Mouse (Mus musculus) kidney, postnatal 0 days (tissue): ENCODE data around the gene Iah1. TPM values are rescaled to one million over a fixed set of nuclear protein-coding genes. Genes with fewer than 3 reads are reported as not detected.
A peak's percentile ranks its signal among the peaks of the same experiment; 100 is the strongest.

Experiments used
- ATAC-seq: fragments of 200-750 bp; cut with Nextera tagmentation; replicated peaks from 2 replicates; pipeline ENCODE4 v1.8.0; 2017; ENCODE audit warnings: low read depth, moderate number of reproducible peaks, moderate TSS enrichment, moderate library complexity; ENCODE audit not compliant: low FRiP score
- DNase-seq: peaks from one replicate; pipeline ENCODE4 v3.0.0-alpha.2; 2016; ENCODE audit warnings: low spot score
- H3K27ac ChIP-seq: fragments of 300-500 bp; sonication (generic); 2 replicates; pipeline ENCODE4 v1.5.1; 2014; ENCODE audit warnings: mild to moderate bottlenecking
- H3K27me3 ChIP-seq: fragments of 300-500 bp; sonication (generic); 2 replicates; pipeline ENCODE4 v1.6.1; 2014; ENCODE audit warnings: low read length, mixed read lengths; ENCODE audit not compliant: insufficient read depth
- H3K36me3 ChIP-seq: fragments of 300-500 bp; sonication (generic); 2 replicates; pipeline ENCODE4 v1.6.1; 2014; ENCODE audit warnings: low read length, mixed read lengths; ENCODE audit not compliant: insufficient read depth
- H3K4me1 ChIP-seq: fragments of 300-500 bp; sonication (generic); replicated peaks from 2 replicates; pipeline ENCODE4 v1.6.1; 2014; ENCODE audit warnings: antibody characterized with exemption, low read length, mixed read lengths; ENCODE audit not compliant: insufficient read depth
- H3K4me2 ChIP-seq: fragments of 300-500 bp; sonication (generic); 2 replicates; pipeline ENCODE4 v1.6.1; 2014; ENCODE audit warnings: mild to moderate bottlenecking, low read length, moderate library complexity, mixed read lengths
- H3K4me3 ChIP-seq: fragments of 300-500 bp; sonication (generic); replicated peaks from 2 replicates; pipeline ENCODE4 v1.5.1; 2014; ENCODE audit warnings: low read depth, low read length
- H3K9ac ChIP-seq: fragments of 300-500 bp; sonication (generic); 2 replicates; pipeline ENCODE4 v1.6.1; 2014; ENCODE audit warnings: low read depth, low read length
- H3K9me3 ChIP-seq: fragments of 300-500 bp; sonication (generic); replicated peaks from 2 replicates; pipeline ENCODE4 v1.6.1; 2016; ENCODE audit warnings: low read length, inconsistent platforms, mixed read lengths
- CTCF ChIP-seq: IDR thresholded peaks from 2 replicates; pipeline ENCODE4 v1.5.1; 2016; ENCODE audit warnings: antibody characterized with exemption, low read depth, mild to moderate bottlenecking, moderate library complexity
- WGBS: fragments of 180-500 bp; shearing (Covaris S2); extraction: QIAGEN DNeasy Blood & Tissue Kit; methylation state at CpG from one replicate; pipeline ENCODE4 v1.1.7; 2014; 5-methylcytosine and 5-hydroxymethylcytosine counted together
- polyA plus RNA-seq: library from polyadenylated mRNA; unstranded; fragments of >200 nt; fragmentation: Nextera tagmentation; extraction: Ambion mirVana; gene quantifications from 2 replicates; pipeline ENCODE4 v1.2.1, GENCODE M21; 2015

The Iah1 gene
- polyA plus RNA-seq, 1 experiment from 2014 or later = 150 TPM

DNA sequence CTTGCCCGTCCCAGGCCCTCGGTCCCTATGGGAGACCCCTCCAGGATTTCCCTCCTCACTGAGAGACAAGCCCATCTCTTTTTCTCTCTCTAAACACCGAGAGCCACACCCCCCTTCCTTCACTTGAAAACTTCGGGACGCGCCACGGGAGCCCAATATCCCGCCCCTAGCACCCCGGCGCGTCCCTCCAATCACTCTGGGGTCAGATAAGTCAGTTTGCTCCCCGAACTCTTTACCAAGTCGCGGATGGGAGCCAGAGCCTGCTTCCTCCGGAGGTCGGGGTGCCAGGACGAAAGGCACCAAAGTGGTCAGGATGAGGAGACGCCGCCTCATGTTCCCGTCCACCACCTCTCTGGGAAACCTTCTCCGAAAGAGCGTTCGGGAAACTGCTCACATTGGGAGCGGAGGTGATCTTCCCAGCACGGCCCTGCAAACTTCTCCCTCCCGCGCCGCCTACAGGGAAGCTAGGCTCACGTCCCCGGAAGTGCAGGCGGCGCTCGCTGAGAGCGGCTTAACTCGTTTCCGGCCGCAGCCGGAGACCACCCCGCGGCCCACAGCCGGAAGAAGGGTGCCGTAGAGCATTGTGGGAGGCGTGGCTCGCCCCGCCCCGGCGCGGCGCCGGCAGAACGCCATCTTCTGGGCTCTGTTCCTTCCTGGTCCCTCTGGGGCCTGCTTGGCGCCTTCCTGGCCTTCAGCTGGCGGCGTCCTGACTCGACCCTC is 57.1 kb downstream of the Iah1 start, which contains the start of gene Adam17:
Gene Adam17, minus strand, starts transcription at position 533 of the 720 bp plus-strand sequence.
- Histone ChIP-seq H3K36me3 (no peaks in the 10 kb centered on the region), H3K4me2 (peak within 1 kb of the TSS; percentile 76), H3K27ac (peak within 1 kb of the TSS; percentile 95), H3K4me1 (no peaks in the 10 kb centered on the region), H3K27me3 (no peaks in the 10 kb centered on the region), H3K9ac (peak within 1 kb of the TSS; percentile 82), H3K9me3 (no peaks in the 10 kb centered on the region), H3K4me3 (peak within 1 kb of the TSS; percentile 69)
- WGBS = under 1% methylated on average over 53 of the region's 55 CpGs
- DNase-seq (peak; percentile 99), ATAC-seq (peak; percentile 97)
- TF ChIP-seq CTCF = peak; percentile 74

Other genes starting within 250 kb of the Iah1 start
- 81.0 and 83.5 TPM in 2 replicates for gene Cpsf3, start 31.0 kb upstream of the Iah1 start, polyA plus RNA-seq
- gene Itgb1bp1, start 30.1 kb upstream of the Iah1 start, polyA plus RNA-seq = 50.9 and 52.6 TPM in 2 replicates
- 34.6 and 35.0 TPM in 2 replicates for gene Adam17, start 57.2 kb downstream of the Iah1 start, polyA plus RNA-seq
- 621 and 692 TPM in 2 replicates for gene Ywhaq, start 101.2 kb downstream of the Iah1 start, polyA plus RNA-seq